16 mouse cellular contexts compared by ENCODE assay signal in genomic region chr1:136465168-136465567, GRCm38 (mm10). TPM values are rescaled to one million over a fixed set of nuclear protein-coding genes. Genes with fewer than 3 reads are reported as not detected.
A peak's percentile ranks its signal among the peaks of the same experiment; 100 is the strongest.
DNase-seq lines count a peak whose midpoint lies in the region; ATAC-seq and TF ChIP-seq lines count a peak whose summit lies in the region.
"Had no signal": no experiment of that assay in that cellular context is flagged by ENCODE, and none has a peak within 500 bp of the region (broad histone marks: within the 10 kb centered on the region; RNA-seq: fewer than 3 reads in every experiment).

No protein-coding gene starts in this region.

- peaks cover 3% of the 10 kb centered on the region; the same call in 1 of the 2 replicates for H3K4me1 ChIP-seq in midbrain, postnatal 0 days (ENCODE audit: insufficient read depth, low read length)
- peaks cover 8% of the 10 kb centered on the region for H3K4me1 ChIP-seq in midbrain, embryonic 11.5 days (ENCODE audit: control insufficient read depth, insufficient read depth, low read length)
- peaks cover 6% of the 10 kb centered on the region; the same call in 1 of the 2 replicates for H3K4me1 ChIP-seq in intestine, embryonic 15.5 days (replicated peaks)
- H3K4me1 ChIP-seq in forebrain, embryonic 10.5 days, result peaks cover 21% of the 10 kb centered on the region

- H3K9ac ChIP-seq in midbrain, postnatal 0 days (replicated peaks; ENCODE audit: low read length, poor library complexity, severe bottlenecking), result no peak overlapping the region
- no peak overlapping the region for H3K9ac ChIP-seq in midbrain, embryonic 11.5 days (ENCODE audit: low read length)
- H3K9ac ChIP-seq in intestine, embryonic 15.5 days, result no peak overlapping the region
- H3K9ac ChIP-seq: embryonic facial prominence, embryonic 15.5 days; heart, embryonic 15.5 days had no signal

- no peak overlapping the region for H3K4me2 ChIP-seq in midbrain, postnatal 0 days (ENCODE audit: low read depth, low read length, poor library complexity, severe bottlenecking)
- no peak overlapping the region for H3K4me2 ChIP-seq in midbrain, embryonic 11.5 days
- H3K4me2 ChIP-seq in intestine, embryonic 15.5 days (replicated peaks), result no peak overlapping the region

- no peaks in the 10 kb centered on the region for H3K36me3 ChIP-seq in midbrain, postnatal 0 days (ENCODE audit: insufficient read depth, low read length)
- peaks cover 8% of the 10 kb centered on the region; the same call in 1 of the 2 replicates for H3K36me3 ChIP-seq in midbrain, embryonic 11.5 days (ENCODE audit: control insufficient read depth, insufficient read depth, low read length)
- no peaks in the 10 kb centered on the region; the same call in 1 of the 2 replicates for H3K36me3 ChIP-seq in intestine, embryonic 15.5 days
- peaks cover 25% of the 10 kb centered on the region for H3K36me3 ChIP-seq in forebrain, embryonic 10.5 days (replicated peaks)

- no peak for DNase-seq in layer of hippocampus, adult 2 months (ENCODE audit: low spot score in 2 of 2)
- no peak for DNase-seq in layer of hippocampus, postnatal 36 days
- DNase-seq in midbrain, postnatal 0 days (ENCODE audit: low spot score), result no peak
- no peak for DNase-seq in midbrain, embryonic 11.5 days (ENCODE audit: low spot score, missing footprints)
- DNase-seq in induced T-regulatory cell, adult 2 months (ENCODE audit: low read depth), result peak; percentile 23
- no peak for DNase-seq in forebrain, embryonic 10.5 days (ENCODE audit: extremely low spot score, low spot score)
- DNase-seq: cerebellum, adult 2 months; cerebellum, postnatal 36 days; gastrocnemius, postnatal 25 days; heart, postnatal 4 days; kidney, adult 8-10 months; lung, postnatal 14 days had no signal

- TF ChIP-seq CTCF in layer of hippocampus, adult 2 months (conservative IDR thresholded peaks at IDR 0.05), result peak; percentile 54
- TF ChIP-seq CTCF in midbrain, postnatal 0 days (IDR thresholded peaks at IDR 0.05), result peak; percentile 25; the same call in 1 of the 2 replicates

- no peaks in the 10 kb centered on the region for H3K9me3 ChIP-seq in midbrain, postnatal 0 days (ENCODE audit: low read length)
- H3K9me3 ChIP-seq in midbrain, embryonic 11.5 days (ENCODE audit: control insufficient read depth, low read length), result no peaks in the 10 kb centered on the region
- H3K9me3 ChIP-seq in intestine, embryonic 15.5 days, result no peaks in the 10 kb centered on the region
- H3K9me3 ChIP-seq in forebrain, embryonic 10.5 days, result no peaks in the 10 kb centered on the region
- H3K9me3 ChIP-seq: embryonic facial prominence, embryonic 15.5 days; G1E; heart, embryonic 15.5 days had no signal

- no peak overlapping the region for H3K4me3 ChIP-seq in layer of hippocampus, adult 2 months
- H3K4me3 ChIP-seq in midbrain, postnatal 0 days (ENCODE audit: low read depth, low read length), result no peak overlapping the region
- H3K4me3 ChIP-seq in midbrain, embryonic 11.5 days (ENCODE audit: low read depth, low read length), result no peak overlapping the region
- H3K4me3 ChIP-seq in intestine, embryonic 15.5 days (replicated peaks), result no peak overlapping the region
- H3K4me3 ChIP-seq in forebrain, embryonic 10.5 days, result no peak overlapping the region

- H3K27me3 ChIP-seq in midbrain, postnatal 0 days (ENCODE audit: insufficient read depth, low read length), result no peaks in the 10 kb centered on the region
- H3K27me3 ChIP-seq in midbrain, embryonic 11.5 days (ENCODE audit: control insufficient read depth, insufficient read depth, low read length), result no peaks in the 10 kb centered on the region
- H3K27me3 ChIP-seq in intestine, embryonic 15.5 days (replicated peaks), result no peaks in the 10 kb centered on the region
- H3K27me3 ChIP-seq in forebrain, embryonic 10.5 days (ENCODE audit: poor library complexity, severe bottlenecking), result peaks cover 10% of the 10 kb centered on the region; the same call in 1 of the 2 replicates
- H3K27me3 ChIP-seq: embryonic facial prominence, embryonic 15.5 days; heart, embryonic 15.5 days had no signal

- ATAC-seq in midbrain, postnatal 0 days (ENCODE audit: low FRiP score), result no peak
- ATAC-seq in midbrain, embryonic 11.5 days (ENCODE audit: low FRiP score), result no peak
- ATAC-seq in intestine, embryonic 15.5 days, result no peak

- no peak overlapping the region for H3K27ac ChIP-seq in layer of hippocampus, adult 2 months
- no peak overlapping the region for H3K27ac ChIP-seq in midbrain, postnatal 0 days (ENCODE audit: low read depth, low read length)
- no peak overlapping the region for H3K27ac ChIP-seq in midbrain, embryonic 11.5 days (ENCODE audit: low read depth, low read length)
- H3K27ac ChIP-seq in intestine, embryonic 15.5 days, result no peak overlapping the region
- no peak overlapping the region for H3K27ac ChIP-seq in forebrain, embryonic 10.5 days
- H3K27ac ChIP-seq: embryonic facial prominence, embryonic 15.5 days; heart, embryonic 15.5 days had no signal

RNA-seq across cellular contexts. Expression of gene Kif14, which starts 1.0 kb away (rescaled TPM):
- total RNA-seq in layer of hippocampus, adult 2 months (2021), result under 1 TPM; 0.12 to 0.20 TPM
- under 1 TPM; 0.20 to 0.25 TPM for total RNA-seq in layer of hippocampus, postnatal 36 days (2021)
- 0.71 and 1.0 TPM in 2 replicates for total RNA-seq in midbrain, postnatal 0 days (2014; rRNA removed)
- polyA plus RNA-seq in midbrain, postnatal 0 days (2015; fragmentation: Nextera tagmentation; extraction: Ambion mirVana), result 0.28 and 0.72 TPM in 2 replicates
- 7.4 and 8.0 TPM in 2 replicates for polyA plus RNA-seq in midbrain, embryonic 11.5 days (2014; fragmentation: Nextera tagmentation; extraction: Ambion mirVana)
- 4.0 and 4.6 TPM in 2 replicates for polyA plus RNA-seq in intestine, embryonic 15.5 days (2015; fragmentation: Nextera tagmentation; extraction: Ambion mirVana)
- 8.8 and 10.0 TPM in 2 replicates for polyA plus RNA-seq in forebrain, embryonic 10.5 days (2016; fragmentation: Nextera tagmentation; extraction: Ambion mirVana)

RNA-seq across cellular contexts. Expression of gene Ddx59, which starts 50.1 kb away (rescaled TPM):
- total RNA-seq in layer of hippocampus, adult 2 months (2021), result 10 to 100 TPM in 1 of 2 experiments, 1 to 10 TPM in 1; 9.7 to 11.2 TPM
- 1 to 10 TPM; 7.5 to 8.3 TPM for total RNA-seq in layer of hippocampus, postnatal 36 days (2021)
- 12.4 and 17.5 TPM in 2 replicates for total RNA-seq in midbrain, postnatal 0 days (2014; rRNA removed)
- 15.3 and 17.0 TPM in 2 replicates for polyA plus RNA-seq in midbrain, postnatal 0 days (2015; fragmentation: Nextera tagmentation; extraction: Ambion mirVana)
- 20.3 and 20.5 TPM in 2 replicates for polyA plus RNA-seq in midbrain, embryonic 11.5 days (2014; fragmentation: Nextera tagmentation; extraction: Ambion mirVana)
- polyA plus RNA-seq in intestine, embryonic 15.5 days (2015; fragmentation: Nextera tagmentation; extraction: Ambion mirVana), result 11.6 and 12.3 TPM in 2 replicates
- 18.5 and 20.1 TPM in 2 replicates for polyA plus RNA-seq in forebrain, embryonic 10.5 days (2016; fragmentation: Nextera tagmentation; extraction: Ambion mirVana)
